10 mouse cellular contexts compared by ENCODE assay signal in genomic region chr10:100865501-100866181, GRCm38 (mm10).
A peak's percentile ranks its signal among the peaks of the same experiment; 100 is the strongest.
DNase-seq lines count a peak whose midpoint lies in the region; ATAC-seq and TF ChIP-seq lines count a peak whose summit lies in the region.
"Had no signal": no experiment of that assay in that cellular context is flagged by ENCODE, and none has a peak within 500 bp of the region (broad histone marks: within the 10 kb centered on the region; RNA-seq: fewer than 3 reads in every experiment).

No protein-coding gene starts in this region.

- peak; percentile 92 for ATAC-seq in forebrain, embryonic 12.5 days (ENCODE audit: low FRiP score)
- peak; percentile 94 for ATAC-seq in neural tube, embryonic 12.5 days (ENCODE audit: low FRiP score, low read depth)

- H3K36me3 ChIP-seq in forebrain, embryonic 12.5 days (replicated peaks): no peaks in the 10 kb centered on the region
- H3K36me3 ChIP-seq in neural tube, embryonic 12.5 days: no peaks in the 10 kb centered on the region
- H3K36me3 ChIP-seq: G1E; limb, embryonic 13.5 days had no signal

- DNase-seq in brain, embryonic 18.5 days (ENCODE audit: low read depth, low spot score): peak; percentile 78
- peak; percentile 56 to 75 for DNase-seq in layer of hippocampus, adult 2 months (ENCODE audit: low spot score in 2 of 2)
- no peak for DNase-seq in heart, postnatal 4 days
- no peak for DNase-seq in adrenal gland, adult (ENCODE audit: inconsistent age in 2 of 2, low spot score in 1 of 2)
- no peak for DNase-seq in thymus, postnatal 10 days (ENCODE audit: low spot score in 2 of 2)
- DNase-seq: heart, postnatal 10 days had no signal

- 12% methylated on average over 6 of the region's 6 CpGs for WGBS in forebrain, embryonic 12.5 days
- WGBS in neural tube, embryonic 12.5 days: 14% methylated on average over 6 of the region's 6 CpGs

- H3K4me2 ChIP-seq in forebrain, embryonic 12.5 days: peak overlapping the region; percentile 13; the same call in 1 of the 2 replicates
- H3K4me2 ChIP-seq in neural tube, embryonic 12.5 days (replicated peaks): peak overlapping the region; percentile 12
- H3K4me2 ChIP-seq: limb, embryonic 13.5 days had no signal

- H3K4me3 ChIP-seq in forebrain, embryonic 12.5 days (replicated peaks): no peak overlapping the region
- H3K4me3 ChIP-seq in layer of hippocampus, adult 2 months: peak overlapping the region; percentile 43
- H3K4me3 ChIP-seq in neural tube, embryonic 12.5 days: no peak overlapping the region
- H3K4me3 ChIP-seq: limb, embryonic 13.5 days had no signal

- TF ChIP-seq CTCF in layer of hippocampus, adult 2 months (conservative IDR thresholded peaks at IDR 0.05): no peak

- H3K9me3 ChIP-seq in forebrain, embryonic 12.5 days: no peaks in the 10 kb centered on the region
- no peaks in the 10 kb centered on the region for H3K9me3 ChIP-seq in neural tube, embryonic 12.5 days
- H3K9me3 ChIP-seq: G1E; limb, embryonic 13.5 days had no signal

- H3K27me3 ChIP-seq in forebrain, embryonic 12.5 days: no peaks in the 10 kb centered on the region
- H3K27me3 ChIP-seq in neural tube, embryonic 12.5 days (replicated peaks): no peaks in the 10 kb centered on the region
- H3K27me3 ChIP-seq: limb, embryonic 13.5 days had no signal

- H3K9ac ChIP-seq in forebrain, embryonic 12.5 days: no peak overlapping the region
- no peak overlapping the region for H3K9ac ChIP-seq in neural tube, embryonic 12.5 days
- H3K9ac ChIP-seq: limb, embryonic 13.5 days had no signal

- H3K27ac ChIP-seq in forebrain, embryonic 12.5 days: no peak overlapping the region
- H3K27ac ChIP-seq in layer of hippocampus, adult 2 months: peak overlapping the region; percentile 51; the same call in 1 of the 2 replicates
- no peak overlapping the region for H3K27ac ChIP-seq in neural tube, embryonic 12.5 days
- H3K27ac ChIP-seq: limb, embryonic 13.5 days had no signal

- H3K4me1 ChIP-seq in forebrain, embryonic 12.5 days: peaks cover 11% of the 10 kb centered on the region
- no peaks in the 10 kb centered on the region for H3K4me1 ChIP-seq in neural tube, embryonic 12.5 days

Comparison
In these comparisons a context has a peak if more than half of its experiments do, and no peak if none do; other contexts are left out.
1. DNase-seq: peak in brain, embryonic 18.5 days (single experiment) and layer of hippocampus, adult 2 months (2 of 2); none in heart, postnatal 4 days (single experiment), adrenal gland, adult (0 of 2) and thymus, postnatal 10 days (0 of 2).